In the genomic region with DNA sequence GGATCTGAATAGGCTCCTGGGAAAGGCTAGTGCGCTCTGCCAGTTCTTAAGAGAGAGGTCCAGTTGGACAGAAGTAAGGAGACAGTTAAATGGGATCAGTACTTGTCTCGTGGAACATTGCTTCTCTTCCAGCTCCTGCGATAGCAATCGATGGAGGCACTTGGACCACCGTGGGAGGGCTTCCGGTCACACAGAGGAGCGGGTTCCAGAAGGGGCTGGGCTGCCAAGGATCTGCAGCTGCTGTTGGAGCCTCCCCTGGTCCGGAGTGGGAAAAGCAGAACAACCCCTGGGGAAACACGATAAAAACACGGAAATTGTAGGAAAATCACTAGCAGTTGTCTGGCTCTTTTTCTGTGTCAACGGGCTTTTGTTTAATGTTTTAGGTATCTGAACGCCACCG, we compare ENCODE assay signal across 9 mouse cellular contexts.
DNase-seq lines count a peak whose midpoint lies in the region; ATAC-seq lines count a peak whose summit lies in the region.
"Had no signal": no experiment of that assay in that cellular context is flagged by ENCODE, and none has a peak within 500 bp of the region (broad histone marks: within the 10 kb centered on the region; RNA-seq: fewer than 3 reads in every experiment).

No protein-coding gene starts in this region.

- H3K4me3 ChIP-seq in midbrain, embryonic 10.5 days, result no peak overlapping the region
- H3K4me3 ChIP-seq in midbrain, embryonic 11.5 days (ENCODE audit: low read depth, low read length), result no peak overlapping the region
- peak overlapping the region; percentile 27 for H3K4me3 ChIP-seq in forebrain, embryonic 15.5 days
- H3K4me3 ChIP-seq: liver, embryonic 15.5 days had no signal

- peaks cover 62% of the 10 kb centered on the region for H3K27me3 ChIP-seq in midbrain, embryonic 10.5 days (ENCODE audit: low read depth, poor library complexity, severe bottlenecking)
- peaks cover 13% of the 10 kb centered on the region for H3K27me3 ChIP-seq in midbrain, embryonic 11.5 days (ENCODE audit: control insufficient read depth, insufficient read depth, low read length)
- H3K27me3 ChIP-seq in forebrain, embryonic 15.5 days, result no peaks in the 10 kb centered on the region
- H3K27me3 ChIP-seq: liver, embryonic 15.5 days had no signal

- H3K27ac ChIP-seq in midbrain, embryonic 10.5 days (replicated peaks), result no peak overlapping the region
- H3K27ac ChIP-seq in midbrain, embryonic 11.5 days (ENCODE audit: low read depth, low read length), result no peak overlapping the region
- H3K27ac ChIP-seq in forebrain, embryonic 15.5 days (replicated peaks), result no peak overlapping the region
- H3K27ac ChIP-seq: liver, embryonic 15.5 days had no signal

- peak; percentile 29 for DNase-seq in midbrain, embryonic 10.5 days (ENCODE audit: low spot score)
- DNase-seq in midbrain, embryonic 11.5 days (ENCODE audit: low spot score, missing footprints), result no peak
- DNase-seq in heart, postnatal 4 days, result peak; percentile 83
- peak; percentile 75 to 83 for DNase-seq in kidney, postnatal 4 days
- peak; percentile 70 to 87 for DNase-seq in lung, postnatal 4 days
- peak; percentile 68 for DNase-seq in testis, postnatal 10 days (ENCODE audit: low spot score)
- no peak for DNase-seq in thymus, postnatal 25 days

- H3K36me3 ChIP-seq in midbrain, embryonic 10.5 days, result no peaks in the 10 kb centered on the region
- no peaks in the 10 kb centered on the region for H3K36me3 ChIP-seq in midbrain, embryonic 11.5 days (ENCODE audit: control insufficient read depth, insufficient read depth, low read length)
- no peaks in the 10 kb centered on the region for H3K36me3 ChIP-seq in forebrain, embryonic 15.5 days
- H3K36me3 ChIP-seq: liver, embryonic 15.5 days had no signal

- no peaks in the 10 kb centered on the region for H3K9me3 ChIP-seq in midbrain, embryonic 10.5 days (replicated peaks)
- no peaks in the 10 kb centered on the region for H3K9me3 ChIP-seq in midbrain, embryonic 11.5 days (ENCODE audit: control insufficient read depth, low read length)
- no peaks in the 10 kb centered on the region for H3K9me3 ChIP-seq in forebrain, embryonic 15.5 days
- H3K9me3 ChIP-seq: liver, embryonic 15.5 days had no signal

- H3K9ac ChIP-seq in midbrain, embryonic 11.5 days (ENCODE audit: low read length), result no peak overlapping the region
- H3K9ac ChIP-seq in forebrain, embryonic 15.5 days (replicated peaks), result no peak overlapping the region
- H3K9ac ChIP-seq: liver, embryonic 15.5 days had no signal

- H3K4me2 ChIP-seq in midbrain, embryonic 11.5 days, result no peak overlapping the region
- peak overlapping the region; percentile 42 for H3K4me2 ChIP-seq in forebrain, embryonic 15.5 days (replicated peaks)
- H3K4me2 ChIP-seq: liver, embryonic 15.5 days had no signal

- 54% methylated on average over 13 of the region's 13 CpGs for WGBS in midbrain, embryonic 10.5 days
- WGBS in midbrain, embryonic 11.5 days, result 55% methylated on average over 13 of the region's 13 CpGs
- WGBS in forebrain, embryonic 15.5 days, result 13% methylated on average over 13 of the region's 13 CpGs

- ATAC-seq in midbrain, embryonic 11.5 days (ENCODE audit: low FRiP score), result no peak
- ATAC-seq in forebrain, embryonic 15.5 days (replicated peaks), result peak; percentile 63; the same call in 1 of the 2 replicates

- peaks cover 15% of the 10 kb centered on the region for H3K4me1 ChIP-seq in midbrain, embryonic 10.5 days
- no peaks in the 10 kb centered on the region for H3K4me1 ChIP-seq in midbrain, embryonic 11.5 days (ENCODE audit: control insufficient read depth, insufficient read depth, low read length)
- H3K4me1 ChIP-seq in forebrain, embryonic 15.5 days, result peaks cover 14% of the 10 kb centered on the region; the same call in 1 of the 2 replicates

Comparison
In these comparisons a context has a peak if more than half of its experiments do, and no peak if none do; other contexts are left out.
1. DNase-seq: peak in midbrain, embryonic 10.5 days (single experiment), heart, postnatal 4 days (single experiment), kidney, postnatal 4 days (2 of 2), lung, postnatal 4 days (2 of 2) and testis, postnatal 10 days (single experiment); none in midbrain, embryonic 11.5 days (single experiment) and thymus, postnatal 25 days (single experiment).